In the genomic region with DNA sequence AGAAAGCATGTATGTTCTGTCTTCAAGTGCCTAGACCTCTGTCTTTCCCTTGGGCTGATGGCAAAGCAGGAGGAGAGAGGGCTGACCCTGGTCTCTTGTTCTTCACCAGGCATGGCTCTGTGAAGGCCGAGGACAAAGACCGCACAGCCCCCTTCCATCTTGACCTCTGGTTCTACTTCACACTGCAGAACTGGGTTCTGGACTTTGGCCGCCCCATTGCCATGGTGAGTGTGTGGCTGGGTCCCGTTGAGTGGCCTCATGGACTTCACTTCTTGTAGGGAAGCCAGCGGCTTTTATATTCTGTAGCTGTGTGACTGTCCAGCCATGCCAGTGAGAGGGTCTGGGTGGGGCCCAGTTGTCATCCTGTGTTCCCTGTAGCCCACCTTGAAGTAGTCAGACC, we compare ENCODE assay signal across 24 mouse cellular contexts. TPM values are rescaled to one million over a fixed set of nuclear protein-coding genes. Genes with fewer than 3 reads are reported as not detected.
DNase-seq lines count a peak whose midpoint lies in the region; ATAC-seq lines count a peak whose summit lies in the region.
"Had no signal": no experiment of that assay in that cellular context is flagged by ENCODE, and none has a peak within 500 bp of the region (broad histone marks: within the 10 kb centered on the region; RNA-seq: fewer than 3 reads in every experiment).

No protein-coding gene starts in this region.

- peaks cover 5% of the 10 kb centered on the region for H3K4me1 ChIP-seq in kidney, embryonic 16.5 days (ENCODE audit: insufficient read depth, low read length)
- peaks cover 6% of the 10 kb centered on the region for H3K4me1 ChIP-seq in kidney, embryonic 14.5 days (ENCODE audit: control insufficient read depth, insufficient read depth, low read length)

- H3K9ac ChIP-seq in kidney, embryonic 16.5 days (replicated peaks; ENCODE audit: low read length) = no peak overlapping the region
- H3K9ac ChIP-seq in kidney, embryonic 14.5 days (ENCODE audit: low read depth, low read length) = no peak overlapping the region
- H3K9ac ChIP-seq: embryonic facial prominence, embryonic 12.5 days; embryonic facial prominence, embryonic 15.5 days; forebrain, postnatal 0 days had no signal

- H3K27ac ChIP-seq in kidney, embryonic 16.5 days (ENCODE audit: low read length) = no peak overlapping the region
- H3K27ac ChIP-seq in kidney, embryonic 14.5 days (ENCODE audit: low read depth, low read length) = no peak overlapping the region
- H3K27ac ChIP-seq: embryonic facial prominence, embryonic 12.5 days; embryonic facial prominence, embryonic 15.5 days; gastrocnemius, adult 2 months had no signal

- H3K9me3 ChIP-seq in kidney, embryonic 16.5 days (ENCODE audit: low read length) = no peaks in the 10 kb centered on the region
- no peaks in the 10 kb centered on the region for H3K9me3 ChIP-seq in kidney, embryonic 14.5 days (ENCODE audit: control insufficient read depth, low read length)
- H3K9me3 ChIP-seq: embryonic facial prominence, embryonic 12.5 days; embryonic facial prominence, embryonic 15.5 days had no signal

- 93% methylated on average over 5 of the region's 5 CpGs for WGBS in kidney, embryonic 16.5 days
- 93% methylated on average over 5 of the region's 5 CpGs for WGBS in kidney, embryonic 14.5 days

- H3K4me2 ChIP-seq in kidney, embryonic 16.5 days (replicated peaks; ENCODE audit: low read depth, low read length) = no peak overlapping the region
- no peak overlapping the region for H3K4me2 ChIP-seq in kidney, embryonic 14.5 days (replicated peaks; ENCODE audit: low read depth, low read length)
- H3K4me2 ChIP-seq: embryonic facial prominence, embryonic 12.5 days; embryonic facial prominence, embryonic 15.5 days; heart, embryonic 11.5 days had no signal

- no peaks in the 10 kb centered on the region for H3K27me3 ChIP-seq in kidney, embryonic 16.5 days (ENCODE audit: insufficient read depth, low read length)
- H3K27me3 ChIP-seq in kidney, embryonic 14.5 days (ENCODE audit: control insufficient read depth, insufficient read depth, low read length) = no peaks in the 10 kb centered on the region
- H3K27me3 ChIP-seq: embryonic facial prominence, embryonic 12.5 days; embryonic facial prominence, embryonic 15.5 days had no signal

- no peak for ATAC-seq in kidney, embryonic 16.5 days (ENCODE audit: low FRiP score, low TSS enrichment)
- no peak for ATAC-seq in kidney, embryonic 14.5 days (ENCODE audit: low FRiP score, low TSS enrichment)
- ATAC-seq: CD4-positive, CD25-positive, alpha-beta regulatory T cell, adult 4 months; forebrain, embryonic 14.5 days; forebrain, postnatal 0 days had no signal

- peak; percentile 71 for DNase-seq in kidney, adult 11 months
- DNase-seq in kidney, adult 8-10 months = peak; percentile 53 to 62
- DNase-seq in testis, postnatal 14 days (ENCODE audit: low spot score) = peak; percentile 2
- no peak for DNase-seq in testis, postnatal 10 days (ENCODE audit: low spot score)
- peak; percentile 77 to 79 for DNase-seq in kidney, postnatal 36 days
- DNase-seq in left cerebral cortex, adult 18-20 months (ENCODE audit: low spot score in 2 of 2) = no peak
- DNase-seq: adrenal gland, adult 2 months; adrenal gland, postnatal 14 days; cerebellum, adult 11 months; cerebellum, adult 2 months; cerebellum, adult 9-11 months; cerebellum, postnatal 25 days; forebrain, postnatal 0 days; gastrocnemius, adult 2 months; gastrocnemius, postnatal 14 days; heart, postnatal 10 days; heart, postnatal 4 days had no signal

- H3K4me3 ChIP-seq in kidney, embryonic 16.5 days (ENCODE audit: low read length) = no peak overlapping the region
- no peak overlapping the region for H3K4me3 ChIP-seq in kidney, embryonic 14.5 days (ENCODE audit: low read length)
- H3K4me3 ChIP-seq: embryonic facial prominence, embryonic 12.5 days; embryonic facial prominence, embryonic 15.5 days; gastrocnemius, adult 2 months had no signal

- H3K36me3 ChIP-seq in kidney, embryonic 16.5 days (ENCODE audit: insufficient read depth, low read length) = peaks cover 6% of the 10 kb centered on the region; the same call in 1 of the 2 replicates
- peaks cover 15% of the 10 kb centered on the region; the same call in 1 of the 2 replicates for H3K36me3 ChIP-seq in kidney, embryonic 14.5 days (ENCODE audit: control insufficient read depth, insufficient read depth, low read length)

RNA-seq across cellular contexts. Expression of a gene that starts 5.9 kb away (rescaled TPM):
- polyA plus RNA-seq in kidney, embryonic 16.5 days (2015; fragmentation: Nextera tagmentation; extraction: Ambion mirVana) = 26.4 and 31.3 TPM in 2 replicates
- 21.7 and 28.2 TPM in 2 replicates for polyA plus RNA-seq in kidney, embryonic 14.5 days (2014; fragmentation: Nextera tagmentation; extraction: Ambion mirVana)
- 10 to 100 TPM; 10.8 to 14.6 TPM for total RNA-seq in left cerebral cortex, adult 18-20 months (2021)

RNA-seq across cellular contexts. Expression of a gene that starts 13.4 kb away (rescaled TPM):
- polyA plus RNA-seq in kidney, embryonic 16.5 days (2015; fragmentation: Nextera tagmentation; extraction: Ambion mirVana) = 140 and 154 TPM in 2 replicates
- 59.7 and 72.0 TPM in 2 replicates for polyA plus RNA-seq in kidney, embryonic 14.5 days (2014; fragmentation: Nextera tagmentation; extraction: Ambion mirVana)
- total RNA-seq in left cerebral cortex, adult 18-20 months (2021) = not detected

RNA-seq across cellular contexts. Expression of a gene that starts 32.7 kb away (rescaled TPM):
- 23.1 and 23.5 TPM in 2 replicates for polyA plus RNA-seq in kidney, embryonic 16.5 days (2015; fragmentation: Nextera tagmentation; extraction: Ambion mirVana)
- 20.8 and 38.2 TPM in 2 replicates for polyA plus RNA-seq in kidney, embryonic 14.5 days (2014; fragmentation: Nextera tagmentation; extraction: Ambion mirVana)
- 100 to 1,000 TPM; 109 to 114 TPM for total RNA-seq in left cerebral cortex, adult 18-20 months (2021)

Comparison
In these comparisons a context has a peak if more than half of its experiments do, and no peak if none do; other contexts are left out.
1. DNase-seq: peak in kidney, adult 11 months (single experiment), kidney, adult 8-10 months (2 of 2), testis, postnatal 14 days (single experiment) and kidney, postnatal 36 days (2 of 2); none in testis, postnatal 10 days (single experiment) and left cerebral cortex, adult 18-20 months (0 of 2).